Mouse (Mus musculus) stomach, postnatal 0 days (tissue): ENCODE data around the gene Rhoq.

Experiments used
- CTCF ChIP-seq: IDR thresholded peaks from 2 replicates; pipeline ENCODE4 v1.5.1; 2016; ENCODE audit warnings: antibody characterized with exemption, low read depth, mild to moderate bottlenecking, moderate library complexity
- EP300 ChIP-seq: optimal IDR thresholded peaks from 2 replicates; pipeline ENCODE3; 2016; ENCODE audit warnings: antibody characterized with exemption

- no peak for TF ChIP-seq EP300
- no peak for TF ChIP-seq CTCF
Measured at GRCm38 (mm10) chr17:86938683-86939082, 24.2 kb upstream of the Rhoq start.
